Comparison of ENCODE assay signal across 10 mouse cellular contexts in genomic region chr13:28544819-28545180, GRCm38 (mm10).
DNase-seq lines count a peak whose midpoint lies in the region; ATAC-seq and TF ChIP-seq lines count a peak whose summit lies in the region.
"Had no signal": no experiment of that assay in that cellular context is flagged by ENCODE, and none has a peak within 500 bp of the region (broad histone marks: within the 10 kb centered on the region; RNA-seq: fewer than 3 reads in every experiment).

No protein-coding gene starts in this region.

- H3K27me3 ChIP-seq in kidney, adult 2 months (replicated peaks; ENCODE audit: control insufficient read depth, insufficient read depth, low read length) = no peaks in the 10 kb centered on the region
- no peaks in the 10 kb centered on the region for H3K27me3 ChIP-seq in embryonic facial prominence, embryonic 14.5 days (replicated peaks; ENCODE audit: control insufficient read depth, insufficient read depth, low read length)
- no peaks in the 10 kb centered on the region for H3K27me3 ChIP-seq in hindbrain, embryonic 13.5 days
- no peaks in the 10 kb centered on the region for H3K27me3 ChIP-seq in midbrain, embryonic 13.5 days

- H3K4me2 ChIP-seq in embryonic facial prominence, embryonic 14.5 days (ENCODE audit: low read depth, low read length) = no peak overlapping the region
- H3K4me2 ChIP-seq in hindbrain, embryonic 13.5 days = peak overlapping the region; percentile 46
- H3K4me2 ChIP-seq in midbrain, embryonic 13.5 days (replicated peaks) = peak overlapping the region; percentile 44

- no peak for ATAC-seq in embryonic facial prominence, embryonic 14.5 days (ENCODE audit: low read depth)
- no peak for ATAC-seq in hindbrain, embryonic 13.5 days (ENCODE audit: low FRiP score)
- ATAC-seq in midbrain, embryonic 13.5 days = no peak
- no peak for ATAC-seq in frontal cortex, adult (ENCODE audit: low TSS enrichment)

- H3K9me3 ChIP-seq in embryonic facial prominence, embryonic 14.5 days (ENCODE audit: control insufficient read depth, low read length) = no peaks in the 10 kb centered on the region
- H3K9me3 ChIP-seq in hindbrain, embryonic 13.5 days = no peaks in the 10 kb centered on the region
- H3K9me3 ChIP-seq in midbrain, embryonic 13.5 days = peaks cover 2% of the 10 kb centered on the region; the same call in 1 of the 2 replicates

- H3K9ac ChIP-seq in embryonic facial prominence, embryonic 14.5 days (ENCODE audit: low read depth, low read length) = no peak overlapping the region
- H3K9ac ChIP-seq in hindbrain, embryonic 13.5 days = no peak overlapping the region
- H3K9ac ChIP-seq in midbrain, embryonic 13.5 days (replicated peaks) = no peak overlapping the region

- H3K4me3 ChIP-seq in kidney, adult 2 months (ENCODE audit: insufficient read depth, low read depth, low read length) = no peak overlapping the region
- no peak overlapping the region for H3K4me3 ChIP-seq in embryonic facial prominence, embryonic 14.5 days (ENCODE audit: low read depth, low read length)
- H3K4me3 ChIP-seq in hindbrain, embryonic 13.5 days = no peak overlapping the region
- no peak overlapping the region for H3K4me3 ChIP-seq in midbrain, embryonic 13.5 days (replicated peaks)
- H3K4me3 ChIP-seq: erythroblast, embryonic 14.5 days had no signal

- no peak for TF ChIP-seq POLR2A in kidney, adult 2 months (IDR thresholded peaks at IDR 0.05; ENCODE audit: low read depth, low read length)

- H3K27ac ChIP-seq in kidney, adult 2 months (ENCODE audit: insufficient read depth, low read depth, low read length) = peak overlapping the region; percentile 61
- H3K27ac ChIP-seq in embryonic facial prominence, embryonic 14.5 days (replicated peaks; ENCODE audit: low read depth, low read length) = peak overlapping the region; percentile 54; the same call in 1 of the 2 replicates
- H3K27ac ChIP-seq in hindbrain, embryonic 13.5 days = peak overlapping the region; percentile 91
- H3K27ac ChIP-seq in midbrain, embryonic 13.5 days = peak overlapping the region; percentile 86

- TF ChIP-seq CTCF in kidney, adult 2 months (conservative IDR thresholded peaks at IDR 0.05; ENCODE audit: insufficient read depth, insufficient read length, low read depth, low read length) = no peak

- peaks cover 6% of the 10 kb centered on the region; the same call in 1 of the 2 replicates for H3K4me1 ChIP-seq in kidney, adult 2 months (ENCODE audit: control insufficient read depth, insufficient read depth, low read length)
- H3K4me1 ChIP-seq in embryonic facial prominence, embryonic 14.5 days (ENCODE audit: control insufficient read depth, insufficient read depth, low read length) = peaks cover 8% of the 10 kb centered on the region
- H3K4me1 ChIP-seq in hindbrain, embryonic 13.5 days (replicated peaks) = peaks cover 25% of the 10 kb centered on the region
- H3K4me1 ChIP-seq in midbrain, embryonic 13.5 days (replicated peaks) = peaks cover 23% of the 10 kb centered on the region

- DNase-seq in kidney, adult 2 months = no peak
- no peak for DNase-seq in kidney, postnatal 25 days
- no peak for DNase-seq in embryonic facial prominence, embryonic 14.5 days (ENCODE audit: low spot score)
- no peak for DNase-seq in retina, postnatal 1 day
- DNase-seq in frontal cortex, postnatal 25 days (ENCODE audit: low spot score in 2 of 2) = no peak
- DNase-seq: lung, postnatal 10 days had no signal

- H3K36me3 ChIP-seq in kidney, adult 2 months (ENCODE audit: control insufficient read depth, insufficient read depth, low read length) = no peaks in the 10 kb centered on the region
- H3K36me3 ChIP-seq in embryonic facial prominence, embryonic 14.5 days (ENCODE audit: control insufficient read depth, insufficient read depth, low read length) = 0 out of 2 replicates have a peak, but pooled peaks cover 6% of the 10 kb centered on the region
- H3K36me3 ChIP-seq in hindbrain, embryonic 13.5 days = no peaks in the 10 kb centered on the region
- H3K36me3 ChIP-seq in midbrain, embryonic 13.5 days = no peaks in the 10 kb centered on the region

- 66% methylated on average over 2 of the region's 2 CpGs for WGBS in kidney, adult 2 months
- WGBS in embryonic facial prominence, embryonic 14.5 days = 73% methylated on average over 2 of the region's 2 CpGs
- 65% methylated on average over 2 of the region's 2 CpGs for WGBS in hindbrain, embryonic 13.5 days
- WGBS in midbrain, embryonic 13.5 days = 58% methylated on average over 2 of the region's 2 CpGs
